Mouse (Mus musculus) megakaryocyte-erythroid progenitor cell, adult 5 weeks (primary cell): ENCODE measurements around the gene Tmx4. TPM values are rescaled to one million over a fixed set of nuclear protein-coding genes. Genes with fewer than 3 reads are reported as not detected.

Experiments
- polyA plus RNA-seq: library from polyadenylated mRNA; stranded (reverse); fragments of >175 nt; gene quantifications from 2 replicates; pipeline ENCODE4 v1.2.3, GENCODE M21; 2012

Tmx4 gene
- 6.8 and 8.6 TPM in 2 replicates for polyA plus RNA-seq

GRCm38 (mm10) chr2:134643514-134644300 lies at the start of gene Tmx4:
TSS of gene Tmx4 (minus strand) at chr2:134644145.

GRCm38 (mm10) chr2:134554221-134554727 lies 89.7 kb downstream of the Tmx4 start, which contains the start of gene Hao1:
TSS of gene Hao1 (minus strand) at chr2:134554368.

Other genes with a start within 250 kb of the Tmx4 start
- not detected in 2 replicates for gene Hao1, start 89.8 kb downstream of the Tmx4 start, polyA plus RNA-seq
- gene Plcb1, start 141.9 kb upstream of the Tmx4 start, polyA plus RNA-seq: 0.19 and 0.38 TPM in 2 replicates